8 mouse cellular contexts compared by ENCODE assay signal in genomic region chr9:65909301-65909801, GRCm38 (mm10). TPM values are rescaled to one million over a fixed set of nuclear protein-coding genes. Genes with fewer than 3 reads are reported as not detected.
DNase-seq lines count a peak whose midpoint lies in the region; ATAC-seq and TF ChIP-seq lines count a peak whose summit lies in the region.

No protein-coding gene starts in this region.

- H3K4me2 ChIP-seq in heart, embryonic 13.5 days, result peak overlapping the region; percentile 90
- H3K4me2 ChIP-seq in neural tube, embryonic 15.5 days, result peak overlapping the region; percentile 79

- peak overlapping the region; percentile 89 for H3K4me3 ChIP-seq in embryonic facial prominence, embryonic 10.5 days
- peak overlapping the region; percentile 88 for H3K4me3 ChIP-seq in heart, embryonic 13.5 days
- H3K4me3 ChIP-seq in lung, adult 2 months (replicated peaks; ENCODE audit: extremely low read depth, low read depth, low read length), result peak overlapping the region; percentile 94
- peak overlapping the region; percentile 83 for H3K4me3 ChIP-seq in neural tube, embryonic 15.5 days (replicated peaks)

- peak overlapping the region; percentile 94 for H3K9ac ChIP-seq in heart, embryonic 13.5 days
- H3K9ac ChIP-seq in neural tube, embryonic 15.5 days (replicated peaks), result peak overlapping the region; percentile 79

- peaks cover 25% of the 10 kb centered on the region for H3K36me3 ChIP-seq in embryonic facial prominence, embryonic 10.5 days (replicated peaks)
- H3K36me3 ChIP-seq in heart, embryonic 13.5 days, result peaks cover 16% of the 10 kb centered on the region
- H3K36me3 ChIP-seq in neural tube, embryonic 15.5 days, result no peaks in the 10 kb centered on the region

- DNase-seq in B cell, adult 2 months, result peak; percentile 54 to 58
- DNase-seq in adipocyte (ENCODE audit: low spot score), result peak; percentile 50
- DNase-seq in embryonic facial prominence, embryonic 10.5 days (ENCODE audit: low spot score), result no peak
- DNase-seq in kidney, postnatal 25 days, result peak; percentile 52 to 80
- DNase-seq in lung, adult 2 months, result peak; percentile 67
- DNase-seq in thymus, postnatal 10 days (ENCODE audit: low spot score in 2 of 2), result peak; percentile 59 to 68

- peak; percentile 67 for ATAC-seq in heart, embryonic 13.5 days (ENCODE audit: extremely low read depth, insufficient number of reproducible peaks, low FRiP score, low TSS enrichment)
- peak; percentile 21 for ATAC-seq in neural tube, embryonic 15.5 days (ENCODE audit: low FRiP score)

- TF ChIP-seq CTCF in lung, adult 2 months (IDR thresholded peaks at IDR 0.05; ENCODE audit: insufficient read depth, low read length), result no peak

- H3K9me3 ChIP-seq in embryonic facial prominence, embryonic 10.5 days, result no peaks in the 10 kb centered on the region
- H3K9me3 ChIP-seq in heart, embryonic 13.5 days, result no peaks in the 10 kb centered on the region
- H3K9me3 ChIP-seq in neural tube, embryonic 15.5 days (replicated peaks), result no peaks in the 10 kb centered on the region

- H3K4me1 ChIP-seq in embryonic facial prominence, embryonic 10.5 days, result peaks cover 16% of the 10 kb centered on the region; the same call in 1 of the 2 replicates
- H3K4me1 ChIP-seq in heart, embryonic 13.5 days, result peaks cover 23% of the 10 kb centered on the region
- peaks cover 3% of the 10 kb centered on the region for H3K4me1 ChIP-seq in lung, adult 2 months (ENCODE audit: control insufficient read depth, insufficient read depth, low read length)
- H3K4me1 ChIP-seq in neural tube, embryonic 15.5 days, result peaks cover 18% of the 10 kb centered on the region

- under 1% methylated on average over 34 of the region's 34 CpGs for WGBS in embryonic facial prominence, embryonic 10.5 days
- WGBS in heart, embryonic 13.5 days, result 0% methylated on average over 33 of the region's 34 CpGs
- WGBS in lung, adult 2 months, result under 1% methylated on average over 34 of the region's 34 CpGs
- 2% methylated on average over 33 of the region's 34 CpGs for WGBS in neural tube, embryonic 15.5 days

- H3K27me3 ChIP-seq in embryonic facial prominence, embryonic 10.5 days (replicated peaks; ENCODE audit: low read depth, poor library complexity, severe bottlenecking), result no peaks in the 10 kb centered on the region
- no peaks in the 10 kb centered on the region for H3K27me3 ChIP-seq in heart, embryonic 13.5 days (replicated peaks)
- no peaks in the 10 kb centered on the region for H3K27me3 ChIP-seq in neural tube, embryonic 15.5 days (replicated peaks)

- H3K27ac ChIP-seq in embryonic facial prominence, embryonic 10.5 days (replicated peaks), result peak overlapping the region; percentile 92
- peak overlapping the region; percentile 93 for H3K27ac ChIP-seq in heart, embryonic 13.5 days (replicated peaks)
- peak overlapping the region; percentile 91 for H3K27ac ChIP-seq in neural tube, embryonic 15.5 days (replicated peaks)

- TF ChIP-seq POLR2A in lung, adult 2 months (IDR thresholded peaks at IDR 0.05; ENCODE audit: borderline replicate concordance, extremely low read depth, low read depth, low read length), result no peak

RNA-seq across cellular contexts. Expression of gene Csnk1g1, which starts 0.6 kb away (rescaled TPM):
- 18.7 and 19.4 TPM in 2 replicates for polyA plus RNA-seq in embryonic facial prominence, embryonic 10.5 days (2016; fragmentation: Nextera tagmentation; extraction: Ambion mirVana)
- polyA plus RNA-seq in heart, embryonic 13.5 days (2015; fragmentation: Nextera tagmentation; extraction: Ambion mirVana), result 12.0 and 12.5 TPM in 2 replicates
- 4.4 and 5.8 TPM in 2 replicates for polyA plus RNA-seq in lung, adult 2 months (2012; rRNA removed)
- 19.1 and 19.4 TPM in 2 replicates for polyA plus RNA-seq in neural tube, embryonic 15.5 days (2015; fragmentation: Nextera tagmentation; extraction: Ambion mirVana)

RNA-seq across cellular contexts. Expression of gene Trip4, which starts 0.8 kb away (rescaled TPM):
- 31.7 and 34.1 TPM in 2 replicates for polyA plus RNA-seq in embryonic facial prominence, embryonic 10.5 days (2016; fragmentation: Nextera tagmentation; extraction: Ambion mirVana)
- polyA plus RNA-seq in heart, embryonic 13.5 days (2015; fragmentation: Nextera tagmentation; extraction: Ambion mirVana), result 21.3 and 22.4 TPM in 2 replicates
- polyA plus RNA-seq in lung, adult 2 months (2012; rRNA removed), result 6.7 and 8.4 TPM in 2 replicates
- polyA plus RNA-seq in neural tube, embryonic 15.5 days (2015; fragmentation: Nextera tagmentation; extraction: Ambion mirVana), result 27.9 and 30.2 TPM in 2 replicates

RNA-seq across cellular contexts. Expression of gene Pclaf, which starts 19.3 kb away (rescaled TPM):
- 345 and 346 TPM in 2 replicates for polyA plus RNA-seq in embryonic facial prominence, embryonic 10.5 days (2016; fragmentation: Nextera tagmentation; extraction: Ambion mirVana)
- 99.5 and 114 TPM in 2 replicates for polyA plus RNA-seq in heart, embryonic 13.5 days (2015; fragmentation: Nextera tagmentation; extraction: Ambion mirVana)
- polyA plus RNA-seq in lung, adult 2 months (2012; rRNA removed), result 0.28 and 1.2 TPM in 2 replicates
- polyA plus RNA-seq in neural tube, embryonic 15.5 days (2015; fragmentation: Nextera tagmentation; extraction: Ambion mirVana), result 21.2 and 64.0 TPM in 2 replicates

Comparison
In these comparisons a context has a peak if more than half of its experiments do, and no peak if none do; other contexts are left out.
1. RNA of gene Pclaf, which starts 19.3 kb away (polyA plus RNA-seq): 345 to 346 TPM in embryonic facial prominence, embryonic 10.5 days, 99.5 to 114 TPM in heart, embryonic 13.5 days and 21.2 to 64.0 TPM in neural tube, embryonic 15.5 days; 0.28 to 1.2 TPM in lung, adult 2 months; every median in the first group is over 10 times any median in the second.
2. Peak in every context shown above with its lines, with median percentiles within 50 percentile points of each other: H3K27ac ChIP-seq and H3K4me3 ChIP-seq.